Mouse (Mus musculus): ENCODE data around the gene Cfap73.
A peak's percentile ranks its signal among the peaks of the same experiment; 100 is the strongest.

Gene Cfap73

GRCm38 (mm10) chr5:120612822-120613604, 21.0 kb downstream of the Cfap73 start:
- peak; percentile 100 for DNase-seq (ENCODE audit: low spot score in 2 of 2)

- DNase-seq (ENCODE audit: low spot score in 2 of 2): peak; percentile 96
Measured at GRCm38 (mm10) chr5:120612442-120612821, 21.6 kb downstream of the Cfap73 start, which contains the start of the genes Rita1 and Ddx54. Rita1 (minus strand) TSS chr5:120612589. Ddx54 (plus strand) TSS chr5:120612739.

DNA sequence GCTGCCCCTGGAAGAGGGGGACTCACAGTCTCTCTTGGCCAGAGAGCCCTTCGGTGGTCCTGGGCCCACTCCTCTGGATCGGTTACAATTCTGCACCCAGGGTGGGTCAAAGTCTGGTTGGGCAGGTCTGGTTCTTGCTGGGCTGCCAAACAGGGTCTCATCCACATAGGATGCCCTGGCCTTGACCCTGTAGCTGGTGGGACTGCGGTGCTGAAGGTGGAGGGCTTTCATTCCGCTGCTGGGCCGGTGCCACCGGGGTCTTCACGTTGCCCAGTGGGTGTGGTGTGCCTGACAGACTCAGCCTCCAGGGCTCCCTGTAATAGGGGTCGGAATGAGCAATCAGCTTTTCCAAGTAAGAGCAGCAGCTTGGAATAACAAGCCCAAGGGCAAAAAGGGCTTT, 22.6 kb downstream of the Cfap73 start:
- no peak for DNase-seq (ENCODE audit: low spot score in 2 of 2)

DNA sequence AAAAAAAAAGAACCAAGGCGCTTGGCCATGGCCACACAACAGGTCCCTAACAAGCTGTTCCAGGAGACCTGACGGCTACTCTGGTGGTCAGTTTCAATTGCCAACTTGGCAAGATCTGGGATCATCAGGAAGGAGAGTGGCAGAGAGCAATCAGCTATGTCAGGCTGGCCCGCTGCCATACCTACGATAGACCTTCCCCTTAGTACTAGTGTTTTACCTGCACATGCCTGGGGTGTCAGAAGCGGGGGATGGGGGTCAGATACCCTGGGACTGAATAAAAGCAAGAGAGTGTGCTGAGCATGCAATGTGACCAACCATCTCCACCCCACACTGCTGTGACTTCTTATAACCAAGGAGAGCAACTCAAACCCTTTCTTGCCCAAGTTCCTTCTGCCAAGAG, 23.1 kb downstream of the Cfap73 start:
- no peak for DNase-seq (ENCODE audit: low spot score in 2 of 2)

GRCm38 (mm10) chr5:120609246-120609775, 24.7 kb downstream of the Cfap73 start:
- no peak for DNase-seq (ENCODE audit: low spot score in 2 of 2)

DNA sequence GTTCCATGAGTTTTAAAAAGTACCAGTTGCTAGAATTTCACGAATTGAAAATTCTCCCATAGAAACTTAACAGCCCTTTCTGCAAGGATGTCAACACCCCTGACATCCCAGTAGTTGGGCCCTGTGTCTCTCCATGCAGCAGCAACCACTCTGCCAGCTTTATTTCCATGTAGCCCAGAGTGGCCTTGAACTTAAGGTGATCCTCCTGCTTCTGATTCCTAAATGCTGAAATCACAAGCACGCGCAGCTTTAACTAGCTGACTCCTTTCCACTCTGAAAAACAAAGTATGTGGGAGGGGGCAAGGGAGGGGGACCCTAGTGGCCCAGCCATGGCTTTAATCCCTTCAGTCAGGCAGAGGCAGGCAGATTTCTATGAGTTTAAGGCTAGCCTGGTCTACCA, 26.7 kb downstream of the Cfap73 start:
- no peak for DNase-seq (ENCODE audit: low spot score in 2 of 2)

DNA sequence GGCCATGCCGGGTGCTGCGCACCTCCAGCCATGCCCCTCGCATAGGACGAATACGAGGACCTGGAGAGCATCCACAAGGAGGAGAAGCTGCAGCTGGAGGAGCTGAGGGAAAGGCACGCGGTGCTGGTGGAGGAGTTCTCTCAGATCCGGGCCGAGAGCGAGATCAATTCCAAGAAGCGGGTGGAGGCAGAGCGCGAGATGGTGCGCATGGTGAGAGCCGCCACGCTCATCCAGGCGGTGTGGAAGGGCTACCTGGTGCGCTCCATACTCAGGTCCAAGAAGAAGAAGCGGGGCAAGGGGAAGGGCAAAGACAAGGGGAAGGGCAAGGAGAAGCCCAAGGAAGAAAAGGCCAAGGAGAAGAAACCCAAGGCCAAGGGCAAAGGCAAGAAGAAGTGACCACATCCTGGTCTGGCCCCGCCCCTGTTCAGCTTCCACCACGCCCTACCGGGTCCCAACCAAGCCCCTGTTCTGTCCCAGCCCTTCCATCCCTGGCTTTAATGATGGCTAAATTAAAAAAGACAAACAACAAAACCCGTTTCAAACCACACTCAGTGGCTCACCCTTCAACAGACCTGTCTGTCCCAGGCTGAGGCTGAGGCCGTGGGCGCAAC, 27.3 kb downstream of the Cfap73 start:
- no peak for DNase-seq (ENCODE audit: low spot score in 2 of 2)

DNA sequence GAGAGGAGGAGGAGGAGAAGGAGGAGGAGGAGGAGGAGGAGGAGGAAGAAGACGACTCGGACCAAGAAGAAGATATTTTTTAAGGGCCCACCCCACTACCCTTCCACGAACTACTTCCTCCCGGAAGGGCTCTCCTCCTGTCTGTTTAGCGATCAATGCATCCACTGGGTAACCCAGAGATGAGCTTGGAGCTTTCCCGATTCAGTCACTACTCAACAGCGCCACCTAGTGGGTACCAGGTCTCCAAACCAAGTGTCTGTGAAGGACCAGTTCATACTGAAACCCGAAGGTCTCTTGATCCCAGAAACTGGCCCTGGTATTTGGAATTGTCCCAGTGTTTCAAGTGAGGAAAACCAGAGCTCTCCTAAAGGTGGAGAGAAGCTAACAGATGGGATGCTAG, 28.3 kb downstream of the Cfap73 start:
- DNase-seq (ENCODE audit: low spot score in 2 of 2): peak; percentile 86 to 88

GRCm38 (mm10) chr5:120605241-120605661, 28.8 kb downstream of the Cfap73 start:
- no peak for DNase-seq (ENCODE audit: low spot score in 2 of 2)

DNA sequence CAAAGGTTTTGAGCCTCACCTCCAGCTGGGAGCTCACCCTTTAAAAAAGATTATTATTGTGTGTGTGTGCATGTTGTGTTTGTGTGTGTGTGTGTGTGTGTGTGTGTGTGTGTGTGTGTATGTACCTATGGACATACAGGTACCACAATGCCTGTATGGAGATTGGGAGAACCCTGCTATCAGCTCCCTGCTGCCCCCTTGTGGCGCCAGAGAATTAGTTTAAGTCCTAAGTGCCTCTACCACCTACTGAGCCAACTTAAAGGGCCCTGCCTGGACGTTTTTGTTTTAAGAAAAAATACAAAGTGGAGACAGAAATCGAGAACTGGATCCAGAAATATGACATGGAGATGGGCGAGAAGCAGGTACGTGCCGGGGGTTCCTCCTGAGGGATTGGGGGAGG, 29.2 kb downstream of the Cfap73 start:
- DNase-seq (ENCODE audit: low spot score in 2 of 2): peak; percentile 66 to 81

DNA sequence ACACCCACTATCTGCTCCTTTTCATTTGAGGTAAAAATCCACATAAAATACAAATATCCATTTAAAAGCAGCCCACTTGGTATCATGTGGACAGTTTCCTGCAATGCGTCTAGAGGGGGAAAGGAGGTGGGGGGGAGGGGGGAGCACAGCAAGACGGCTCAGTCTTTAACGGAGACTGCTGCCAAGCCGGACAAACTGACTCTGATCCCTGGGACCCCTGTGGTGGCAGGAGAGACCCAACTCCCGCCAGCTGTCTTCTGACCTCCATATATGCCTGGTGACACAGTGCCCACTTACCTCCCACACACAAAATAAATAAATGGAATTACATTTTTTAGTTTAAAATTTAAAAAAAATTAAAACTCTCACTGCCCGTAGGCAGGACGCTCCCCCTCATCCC, 30.5 kb downstream of the Cfap73 start:
- DNase-seq (ENCODE audit: low spot score in 2 of 2): no peak

DNA sequence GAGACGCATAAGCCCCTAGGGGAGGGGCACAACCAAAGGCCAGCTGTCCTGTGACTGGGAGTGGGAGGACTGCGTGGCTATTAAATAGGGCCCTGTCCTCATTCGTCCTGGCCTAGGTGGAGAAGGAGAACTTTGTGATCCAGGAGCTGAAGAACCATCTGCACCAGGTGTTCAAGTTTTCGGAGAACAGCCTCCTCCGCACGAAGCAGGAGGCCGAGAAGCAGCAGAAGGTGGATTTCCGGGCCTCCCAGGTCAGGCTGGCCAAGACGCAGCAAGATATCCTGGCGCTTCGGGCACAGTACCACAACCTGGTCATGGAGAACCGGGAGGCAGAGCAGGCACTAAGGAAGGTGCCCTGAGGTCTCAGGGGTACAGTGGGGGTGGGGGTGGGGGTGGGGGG, 31.8 kb downstream of the Cfap73 start:
- DNase-seq (ENCODE audit: low spot score in 2 of 2): no peak

- DNase-seq (ENCODE audit: low spot score in 2 of 2): no peak
Measured at GRCm38 (mm10) chr5:120600946-120601668, 32.9 kb downstream of the Cfap73 start.

DNA sequence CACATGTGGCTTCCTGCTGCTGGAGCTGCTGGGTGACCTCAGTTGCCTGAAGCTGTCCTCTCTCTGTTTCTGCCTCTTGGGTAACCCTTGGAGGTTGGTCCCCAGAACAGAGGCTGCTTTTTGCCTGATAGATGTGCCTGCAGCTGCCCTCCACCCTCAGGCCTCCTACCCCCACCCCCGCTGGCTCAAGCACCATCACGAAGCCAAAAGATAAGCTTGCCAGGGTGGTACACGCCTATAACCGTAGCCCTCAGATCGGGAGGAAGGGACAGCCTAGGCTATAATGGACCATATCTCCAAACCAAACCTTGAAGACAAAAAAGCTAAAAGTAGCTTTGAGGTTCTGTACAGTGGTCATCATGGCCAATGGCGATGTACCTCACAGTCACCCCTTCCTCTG, 34.4 kb downstream of the Cfap73 start:
- DNase-seq (ENCODE audit: low spot score in 2 of 2): no peak

DNA sequence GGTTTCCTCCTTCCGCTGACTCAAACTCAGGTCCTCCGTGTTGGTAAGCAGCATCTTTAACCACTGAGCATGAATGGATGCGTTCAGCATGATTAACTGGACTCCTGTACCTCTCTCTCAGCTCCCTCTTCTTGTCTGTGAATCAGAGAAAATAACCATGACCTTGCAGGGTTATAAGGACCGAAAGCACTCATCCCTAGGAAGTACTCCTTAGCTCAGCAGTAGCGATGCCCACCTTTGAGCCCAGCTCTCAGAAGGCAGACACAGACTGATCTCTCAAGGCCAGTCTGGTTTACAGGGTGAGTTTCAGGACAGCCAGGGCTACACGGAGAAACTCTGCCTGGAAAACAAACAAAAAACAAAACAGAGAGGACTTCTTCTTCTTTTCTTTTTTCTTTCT, 39.5 kb downstream of the Cfap73 start:
- no peak for DNase-seq (ENCODE audit: low spot score in 2 of 2)

- no peak for DNase-seq (ENCODE audit: low spot score in 2 of 2)
Measured at GRCm38 (mm10) chr5:120592141-120592540, 41.9 kb downstream of the Cfap73 start.

GRCm38 (mm10) chr5:120590356-120591010, 43.6 kb downstream of the Cfap73 start:
- DNase-seq (ENCODE audit: low spot score in 2 of 2): no peak

DNA sequence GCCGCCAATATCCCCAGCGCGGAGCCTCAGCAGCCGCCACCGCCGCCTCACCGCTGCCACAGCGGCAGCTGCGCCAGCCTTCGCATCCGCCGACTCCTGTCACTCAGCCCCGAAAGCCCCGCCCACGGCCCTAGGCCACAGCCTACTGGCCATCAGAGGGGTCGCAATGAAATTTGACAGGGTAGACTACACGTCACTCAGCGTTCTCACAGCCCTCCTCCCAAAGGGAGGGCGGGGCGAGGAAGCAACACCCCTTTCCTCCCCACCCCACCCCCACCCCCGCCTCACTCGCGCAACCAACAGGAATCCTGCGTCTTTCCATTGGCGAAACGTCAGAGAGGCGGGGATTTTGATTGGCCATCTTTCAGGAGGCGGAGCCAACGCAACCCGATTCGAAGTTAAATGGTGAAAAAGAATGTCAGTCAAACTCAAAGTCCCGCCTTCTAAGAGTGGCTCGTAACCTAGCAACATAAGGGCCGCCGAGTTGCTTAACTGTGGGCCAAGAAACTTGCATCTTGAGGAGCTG, 45.4 kb downstream of the Cfap73 start, which contains the start of the genes Tpcn1 and Iqcd:
Gene Tpcn1, minus strand, starts transcription at position 105 of the 526 bp plus-strand sequence.
Gene Iqcd, plus strand, starts transcription at position 448 of the 526 bp plus-strand sequence.
- peak; percentile 98 for DNase-seq (ENCODE audit: low spot score in 2 of 2)

DNA sequence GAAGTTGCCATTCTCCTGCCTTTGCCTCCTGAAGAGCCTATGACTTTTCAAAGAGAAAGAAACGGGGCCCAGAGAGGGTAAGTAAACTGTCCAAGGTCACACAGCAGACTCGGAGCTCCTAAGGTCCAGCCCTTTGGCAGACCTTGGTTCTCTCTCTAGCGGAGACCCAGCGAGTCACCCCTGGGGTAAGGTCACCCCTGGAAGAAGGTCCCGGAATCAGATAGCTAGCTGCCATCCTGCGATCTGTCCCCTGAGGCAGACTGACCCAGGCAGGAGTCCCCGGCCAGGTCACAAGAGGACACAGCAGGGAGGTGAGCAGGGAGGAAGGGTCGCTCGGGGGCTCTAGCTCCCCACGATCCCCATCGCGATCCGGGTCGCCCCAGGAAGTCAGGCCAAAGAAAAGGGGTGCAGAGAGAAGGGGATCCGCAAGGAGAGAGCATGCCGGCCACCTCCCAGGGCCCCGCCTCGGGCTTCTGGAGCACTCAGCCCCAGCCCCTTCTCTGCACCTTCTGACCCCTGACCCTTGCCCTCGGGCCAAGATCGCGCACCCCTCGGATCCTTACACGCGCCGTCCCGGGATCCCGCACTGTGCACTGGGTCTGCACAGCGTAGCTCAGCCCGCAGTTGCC, 46.0 kb downstream of the Cfap73 start:
- peak in 1 of 2 experiments; percentile 47 for DNase-seq (ENCODE audit: low spot score in 2 of 2)

DNA sequence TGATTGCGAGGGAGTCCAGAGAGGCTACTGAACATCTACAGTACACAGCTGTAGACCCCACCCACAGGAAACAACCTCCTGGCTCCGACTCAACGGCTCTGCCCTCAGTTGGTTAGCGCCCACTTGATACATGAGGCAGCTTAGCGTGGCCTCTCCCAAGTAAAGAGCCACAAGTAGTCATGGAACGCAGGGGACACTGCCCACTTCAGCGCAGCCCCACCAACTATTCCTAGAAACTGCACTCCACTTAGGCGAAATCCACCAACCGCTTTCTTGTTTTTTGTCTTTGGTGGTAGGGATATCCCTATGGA, 46.5 kb downstream of the Cfap73 start:
- DNase-seq (ENCODE audit: low spot score in 2 of 2): no peak

Measured in urinary bladder, postnatal 36 days (tissue).